Comparison of ENCODE assay signal across 16 mouse cellular contexts in the genomic region with DNA sequence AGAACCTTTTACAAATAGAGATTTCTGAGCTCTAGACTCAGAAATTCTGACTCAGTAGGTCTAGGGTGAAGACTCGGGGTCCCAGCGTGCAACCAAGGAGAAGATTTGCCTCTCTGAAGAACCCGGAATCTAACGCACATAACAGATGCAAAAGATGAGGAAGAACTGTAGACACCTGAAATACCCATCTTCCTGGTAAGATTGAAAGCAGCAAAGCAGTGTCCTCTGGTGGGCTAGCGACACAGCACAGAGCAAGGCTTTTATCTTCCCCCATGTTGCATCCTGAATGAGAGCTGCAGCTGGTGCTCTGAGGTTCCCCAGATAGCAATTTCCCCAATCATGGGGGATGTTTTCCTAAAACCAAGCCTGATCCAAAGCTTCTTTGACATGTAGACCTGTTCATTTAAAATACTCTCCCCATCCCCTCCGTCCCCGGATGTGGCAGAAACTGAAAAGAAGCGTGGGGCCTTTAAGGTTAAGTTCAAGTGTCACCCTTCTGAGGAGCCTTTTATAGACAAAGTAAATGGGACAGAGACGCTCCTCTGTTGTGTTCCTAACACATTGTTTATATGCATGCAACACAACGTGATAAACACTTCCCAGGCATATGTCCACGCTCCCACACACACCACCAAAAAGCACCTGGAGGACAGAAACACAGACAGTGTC. TPM values are rescaled to one million over a fixed set of nuclear protein-coding genes. Genes with fewer than 3 reads are reported as not detected.
"Had no signal": no experiment of that assay in that cellular context is flagged by ENCODE, and none has a peak within 500 bp of the region (broad histone marks: within the 10 kb centered on the region; RNA-seq: fewer than 3 reads in every experiment).

No protein-coding gene starts in this region.

- DNase-seq: kidney, postnatal 14 days; liver; liver, embryonic 13.5 days; liver, postnatal 0 days; lung, postnatal 14 days; right cerebral cortex, postnatal 14 days; thymus, postnatal 14 days had no signal

- H3K9ac ChIP-seq: kidney, embryonic 15.5 days; liver, embryonic 13.5 days; liver, postnatal 0 days; lung, embryonic 15.5 days; midbrain, embryonic 12.5 days had no signal

- ATAC-seq: liver, postnatal 0 days had no signal

- H3K4me1 ChIP-seq: kidney, embryonic 15.5 days; liver, embryonic 13.5 days; lung, embryonic 15.5 days had no signal

- H3K36me3 ChIP-seq: kidney, embryonic 15.5 days; liver, embryonic 13.5 days; lung, embryonic 15.5 days; midbrain, embryonic 12.5 days had no signal

- H3K4me2 ChIP-seq: kidney, embryonic 15.5 days; liver, embryonic 13.5 days; lung, embryonic 15.5 days; midbrain, embryonic 12.5 days had no signal

- H3K27me3 ChIP-seq: kidney, embryonic 15.5 days; liver, embryonic 13.5 days; lung, embryonic 15.5 days; midbrain, embryonic 12.5 days had no signal

- H3K27ac ChIP-seq: kidney, embryonic 15.5 days; left cerebral cortex, adult 2 months; liver, embryonic 13.5 days; lung, embryonic 15.5 days; midbrain, embryonic 12.5 days had no signal

- H3K4me3 ChIP-seq: kidney, embryonic 15.5 days; left cerebral cortex, adult 2 months; liver, embryonic 13.5 days; lung, embryonic 15.5 days; midbrain, embryonic 12.5 days had no signal

- H3K9me3 ChIP-seq: kidney, embryonic 15.5 days; liver, embryonic 13.5 days; lung, embryonic 15.5 days; midbrain, embryonic 12.5 days had no signal

RNA-seq across cellular contexts. Expression of gene Actbl2, which starts 3.7 kb away (rescaled TPM):
- polyA plus RNA-seq: kidney, embryonic 15.5 days; large intestine, adult 2 months; limb, embryonic 11.5 days; liver, embryonic 13.5 days; liver, postnatal 0 days; lung, embryonic 15.5 days; midbrain, embryonic 12.5 days; midbrain, postnatal 0 days; neural tube, embryonic 14.5 days; stomach, embryonic 16.5 days had no signal
